Comparison of ENCODE assay signal across 8 mouse cellular contexts in the genomic region with DNA sequence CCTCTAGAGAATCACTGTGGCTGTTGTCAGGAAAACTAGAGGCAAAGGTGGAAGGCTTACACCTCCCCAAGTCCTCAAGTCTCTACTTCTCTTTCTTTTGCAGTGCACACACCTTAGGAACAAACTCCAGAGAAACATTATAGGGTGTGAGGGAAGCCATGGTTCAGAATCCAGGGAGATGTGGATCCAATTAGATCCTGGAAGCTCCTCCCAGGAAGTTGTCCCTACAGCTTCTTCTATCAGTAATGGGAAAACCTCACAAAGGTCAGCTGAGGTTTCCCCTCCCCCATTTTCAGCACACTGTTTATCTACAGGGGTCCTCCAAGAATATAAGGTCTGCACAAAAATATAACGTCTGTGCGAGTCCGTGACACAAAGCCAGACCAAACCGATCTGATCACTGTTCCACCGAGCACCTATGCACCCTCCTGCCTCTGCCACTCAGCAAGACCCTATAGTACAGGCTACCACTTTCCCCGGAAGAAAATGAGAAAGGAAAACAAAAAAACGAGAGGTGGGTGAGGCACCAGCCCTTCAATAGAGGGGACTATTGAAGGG. TPM values are rescaled to one million over a fixed set of nuclear protein-coding genes. Genes with fewer than 3 reads are reported as not detected.
DNase-seq lines count a peak whose midpoint lies in the region; ATAC-seq and TF ChIP-seq lines count a peak whose summit lies in the region.

No protein-coding gene starts in this region.

- peak overlapping the region; percentile 81 for H3K4me3 ChIP-seq in liver, embryonic 11.5 days (ENCODE audit: low read depth, low read length)
- H3K4me3 ChIP-seq in forebrain, embryonic 13.5 days, result peak overlapping the region; percentile 72
- peak overlapping the region; percentile 76 for H3K4me3 ChIP-seq in limb, embryonic 14.5 days (replicated peaks; ENCODE audit: low read length)
- peak overlapping the region; percentile 83 for H3K4me3 ChIP-seq in small intestine, adult 2 months (ENCODE audit: low read depth, low read length)

- no peak for DNase-seq in liver, embryonic 11.5 days (ENCODE audit: low spot score)
- no peak for DNase-seq in liver
- DNase-seq in limb, embryonic 14.5 days (ENCODE audit: low spot score), result no peak
- no peak for DNase-seq in natural killer cell, adult 2 months (ENCODE audit: low spot score in 2 of 2)
- DNase-seq in testis, postnatal 14 days (ENCODE audit: low spot score), result no peak
- DNase-seq in spleen, postnatal 4 days (ENCODE audit: low spot score in 2 of 2), result no peak

- TF ChIP-seq POLR2A in limb, embryonic 14.5 days (IDR thresholded peaks at IDR 0.05; ENCODE audit: borderline replicate concordance, extremely low read depth, insufficient read depth, insufficient read length), result no peak
- no peak for TF ChIP-seq POLR2A in small intestine, adult 2 months (IDR thresholded peaks at IDR 0.05; ENCODE audit: low read depth, low read length)

- H3K27ac ChIP-seq in liver, embryonic 11.5 days (ENCODE audit: low read depth, low read length), result no peak overlapping the region; the same call in 1 of the 2 replicates
- 0 out of 2 replicates have a peak overlapping the region, but pooled peaks have one; percentile 15 for H3K27ac ChIP-seq in forebrain, embryonic 13.5 days
- H3K27ac ChIP-seq in limb, embryonic 14.5 days (replicated peaks; ENCODE audit: low read depth, low read length), result peak overlapping the region; percentile 62
- peak overlapping the region; percentile 90 for H3K27ac ChIP-seq in small intestine, adult 2 months (ENCODE audit: insufficient read depth, low read depth, low read length)

- TF ChIP-seq CTCF in small intestine, adult 2 months (IDR thresholded peaks at IDR 0.05; ENCODE audit: extremely low read depth, insufficient read length, insufficient replicate concordance, low read depth, low read length), result no peak

- no peaks in the 10 kb centered on the region for H3K9me3 ChIP-seq in liver, embryonic 11.5 days (ENCODE audit: control insufficient read depth, low read length)
- H3K9me3 ChIP-seq in forebrain, embryonic 13.5 days (replicated peaks), result no peaks in the 10 kb centered on the region
- no peaks in the 10 kb centered on the region for H3K9me3 ChIP-seq in limb, embryonic 14.5 days (ENCODE audit: control insufficient read depth, low read length)

- no peaks in the 10 kb centered on the region; the same call in 1 of the 2 replicates for H3K36me3 ChIP-seq in liver, embryonic 11.5 days (ENCODE audit: control insufficient read depth, insufficient read depth, low read length)
- no peaks in the 10 kb centered on the region for H3K36me3 ChIP-seq in forebrain, embryonic 13.5 days (ENCODE audit: poor library complexity, severe bottlenecking)
- H3K36me3 ChIP-seq in limb, embryonic 14.5 days (ENCODE audit: control insufficient read depth, insufficient read depth, low read length), result no peaks in the 10 kb centered on the region
- no peaks in the 10 kb centered on the region for H3K36me3 ChIP-seq in small intestine, adult 2 months (ENCODE audit: control insufficient read depth, insufficient read depth, low read length)

- ATAC-seq in liver, embryonic 11.5 days (replicated peaks; ENCODE audit: low FRiP score), result no peak
- ATAC-seq in forebrain, embryonic 13.5 days, result no peak
- no peak for ATAC-seq in limb, embryonic 14.5 days (ENCODE audit: low FRiP score, low read depth)

- H3K4me1 ChIP-seq in liver, embryonic 11.5 days (replicated peaks; ENCODE audit: control insufficient read depth, insufficient read depth, low read length), result peaks cover 48% of the 10 kb centered on the region
- H3K4me1 ChIP-seq in forebrain, embryonic 13.5 days, result peaks cover 68% of the 10 kb centered on the region
- peaks cover 61% of the 10 kb centered on the region for H3K4me1 ChIP-seq in limb, embryonic 14.5 days (ENCODE audit: control insufficient read depth, insufficient read depth, low read length)
- peaks cover 42% of the 10 kb centered on the region for H3K4me1 ChIP-seq in small intestine, adult 2 months (ENCODE audit: control insufficient read depth, insufficient read depth, insufficient read length, low read length)

- H3K4me2 ChIP-seq in liver, embryonic 11.5 days, result peak overlapping the region; percentile 100
- H3K4me2 ChIP-seq in forebrain, embryonic 13.5 days, result peak overlapping the region; percentile 96
- peak overlapping the region; percentile 90 for H3K4me2 ChIP-seq in limb, embryonic 14.5 days (replicated peaks; ENCODE audit: low read depth, low read length, severe bottlenecking)

- no peaks in the 10 kb centered on the region for H3K27me3 ChIP-seq in liver, embryonic 11.5 days (replicated peaks; ENCODE audit: control insufficient read depth, insufficient read depth, low read length)
- no peaks in the 10 kb centered on the region for H3K27me3 ChIP-seq in forebrain, embryonic 13.5 days
- no peaks in the 10 kb centered on the region for H3K27me3 ChIP-seq in limb, embryonic 14.5 days (ENCODE audit: control insufficient read depth, insufficient read depth, low read length)
- H3K27me3 ChIP-seq in small intestine, adult 2 months (ENCODE audit: control insufficient read depth, insufficient read depth, low read length), result no peaks in the 10 kb centered on the region

- WGBS in liver, embryonic 11.5 days, result 32% methylated on average over 7 of the region's 7 CpGs
- WGBS in forebrain, embryonic 13.5 days, result 51% methylated on average over 7 of the region's 7 CpGs
- WGBS in limb, embryonic 14.5 days, result 39% methylated on average over 7 of the region's 7 CpGs
- WGBS in small intestine, adult 2 months, result 31% methylated on average over 7 of the region's 7 CpGs

- H3K9ac ChIP-seq in liver, embryonic 11.5 days (ENCODE audit: low read depth, low read length), result no peak overlapping the region
- peak overlapping the region; percentile 85; the same call in 1 of the 2 replicates for H3K9ac ChIP-seq in forebrain, embryonic 13.5 days
- H3K9ac ChIP-seq in limb, embryonic 14.5 days (ENCODE audit: low read depth, low read length, severe bottlenecking), result peak overlapping the region; percentile 80; the same call in 1 of the 2 replicates

RNA-seq across cellular contexts. Expression of a gene that starts 1.3 kb away (rescaled TPM):
- 6.7 and 8.1 TPM in 2 replicates for polyA plus RNA-seq in liver, embryonic 11.5 days (2014; fragmentation: Nextera tagmentation; extraction: Ambion mirVana)
- 8.0 and 9.4 TPM in 2 replicates for polyA plus RNA-seq in forebrain, embryonic 13.5 days (2015; fragmentation: Nextera tagmentation; extraction: Ambion mirVana)
- 19.2 and 25.6 TPM in 2 replicates for polyA plus RNA-seq in limb, embryonic 14.5 days (2012; rRNA removed)
- polyA plus RNA-seq in limb, embryonic 14.5 days (2014; fragmentation: Nextera tagmentation; extraction: Ambion mirVana), result 13.7 and 20.5 TPM in 2 replicates
- 40.6 and 109 TPM in 2 replicates for polyA plus RNA-seq in small intestine, adult 2 months (2012; rRNA removed)

RNA-seq across cellular contexts. Expression of a gene that starts 1.4 kb away (rescaled TPM):
- polyA plus RNA-seq in liver, embryonic 11.5 days (2014; fragmentation: Nextera tagmentation; extraction: Ambion mirVana), result 25.7 and 26.1 TPM in 2 replicates
- polyA plus RNA-seq in forebrain, embryonic 13.5 days (2015; fragmentation: Nextera tagmentation; extraction: Ambion mirVana), result 31.3 and 33.2 TPM in 2 replicates
- polyA plus RNA-seq in limb, embryonic 14.5 days (2012; rRNA removed), result 69.7 and 87.4 TPM in 2 replicates
- 56.9 and 66.1 TPM in 2 replicates for polyA plus RNA-seq in limb, embryonic 14.5 days (2014; fragmentation: Nextera tagmentation; extraction: Ambion mirVana)
- 20.0 and 26.4 TPM in 2 replicates for polyA plus RNA-seq in small intestine, adult 2 months (2012; rRNA removed)
